Mouse (Mus musculus) hindbrain, embryonic 12.5 days (tissue): Measurements from ENCODE around the gene Rac3. TPM values are rescaled to one million over a fixed set of nuclear protein-coding genes. Genes with fewer than 3 reads are reported as not detected.
A peak's percentile ranks its signal among the peaks of the same experiment; 100 is the strongest.
"Not testable (repeated sequence)": the region's sequence is repeated elsewhere in the genome, so short reads cannot be mapped to it uniquely, and the experiment has no call there.

Experiments used
- ATAC-seq: fragments of 200-750 bp; cut with Nextera tagmentation; 2 replicates; pipeline ENCODE4 v1.8.0; 2017; ENCODE audit warnings: moderate TSS enrichment; ENCODE audit not compliant: low FRiP score
- H3K27ac ChIP-seq: fragments of 300-500 bp; sonication (generic); 2 replicates; pipeline ENCODE4 v1.5.1; 2016; ENCODE audit warnings: mild to moderate bottlenecking
- H3K27me3 ChIP-seq: fragments of 300-500 bp; sonication (generic); 2 replicates; pipeline ENCODE4 v1.6.1; 2016; ENCODE audit warnings: mild to moderate bottlenecking
- H3K36me3 ChIP-seq: fragments of 300-500 bp; sonication (generic); 2 replicates; pipeline ENCODE4 v1.6.1; 2016; ENCODE audit warnings: mild to moderate bottlenecking
- H3K4me1 ChIP-seq: fragments of 300-500 bp; sonication (generic); 2 replicates; pipeline ENCODE4 v1.6.1; 2016
- H3K4me2 ChIP-seq: fragments of 300-500 bp; sonication (generic); replicated peaks from 2 replicates; pipeline ENCODE4 v1.6.1; 2016; ENCODE audit warnings: mild to moderate bottlenecking
- H3K4me3 ChIP-seq: fragments of 300-500 bp; sonication (generic); 2 replicates; pipeline ENCODE4 v1.5.1; 2016; ENCODE audit warnings: mild to moderate bottlenecking
- H3K9ac ChIP-seq: fragments of 300-500 bp; sonication (generic); 2 replicates; pipeline ENCODE4 v1.6.1; 2016; ENCODE audit warnings: mild to moderate bottlenecking, moderate library complexity
- H3K9me3 ChIP-seq: fragments of 300-500 bp; sonication (generic); replicated peaks from 2 replicates; pipeline ENCODE4 v1.6.1; 2016; ENCODE audit warnings: mild to moderate bottlenecking
- WGBS: fragments of 180-500 bp; shearing (Covaris S2); methylation state at CpG from one replicate; pipeline ENCODE4 v1.1.7; 2016; 5-methylcytosine and 5-hydroxymethylcytosine counted together
- polyA plus RNA-seq: library from polyadenylated mRNA; unstranded; fragments of >200 nt; fragmentation: Nextera tagmentation; extraction: Ambion mirVana; gene quantifications from 2 replicates; pipeline ENCODE4 v1.2.1, GENCODE M21; 2016

Rac3 gene
- polyA plus RNA-seq, 1 experiment from 2014 or later = 99.9 TPM

DNA sequence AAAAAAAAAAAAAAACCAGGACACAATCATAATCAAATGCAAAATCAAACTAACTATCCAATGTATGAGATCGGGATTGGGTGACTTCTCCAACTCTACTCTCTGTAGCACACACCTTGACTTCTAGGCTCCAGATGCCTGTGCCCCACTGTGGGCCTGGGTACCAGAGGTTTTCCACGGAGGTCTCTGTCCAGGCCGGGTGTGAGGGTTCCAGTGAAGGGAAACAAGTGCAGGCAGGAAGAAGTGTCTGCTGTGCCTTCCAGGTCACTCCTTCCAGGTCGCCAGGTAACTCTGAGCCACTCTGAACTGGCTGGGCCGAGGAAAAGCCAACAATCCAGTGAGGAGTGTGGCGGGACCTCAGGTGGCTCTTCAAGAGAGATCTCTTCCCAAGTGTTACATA lies 15.2 kb downstream of the Rac3 start:
- no peak for ATAC-seq
- no peaks in the 10 kb centered on the region for H3K9me3 ChIP-seq
- H3K4me1 ChIP-seq = no peaks in the 10 kb centered on the region
- 75% methylated on average over 6 of the region's 6 CpGs for WGBS
- H3K27ac ChIP-seq = no peak overlapping the region
- no peak overlapping the region for H3K4me2 ChIP-seq
- peaks cover 5% of the 10 kb centered on the region for H3K27me3 ChIP-seq
- no peaks in the 10 kb centered on the region for H3K36me3 ChIP-seq
- H3K9ac ChIP-seq = no peak overlapping the region
- H3K4me3 ChIP-seq = no peak overlapping the region

GRCm38 (mm10) chr11:120740981-120741380 lies 19.7 kb downstream of the Rac3 start:
- Histone ChIP-seq H3K4me1 (no peaks in the 10 kb centered on the region), H3K4me2 (no peak overlapping the region), H3K4me3 (no peak overlapping the region), H3K27ac (no peak overlapping the region), H3K9me3 (no peaks in the 10 kb centered on the region), H3K36me3 (no peaks in the 10 kb centered on the region), H3K27me3 (0 out of 2 replicates have a peak, but pooled peaks cover 3% of the 10 kb centered on the region), H3K9ac (no peak overlapping the region)
- 90% methylated on average over 5 of the region's 5 CpGs for WGBS
- no peak for ATAC-seq

- no peak overlapping the region for H3K4me3 ChIP-seq
- H3K9me3 ChIP-seq = no peaks in the 10 kb centered on the region
- H3K4me2 ChIP-seq = no peak overlapping the region
- H3K27me3 ChIP-seq = 0 out of 2 replicates have a peak, but pooled peaks cover 3% of the 10 kb centered on the region
- ATAC-seq = no peak
- WGBS = 81% methylated on average over 7 of the region's 7 CpGs
- H3K27ac ChIP-seq = no peak overlapping the region
- H3K36me3 ChIP-seq = no peaks in the 10 kb centered on the region
- H3K9ac ChIP-seq = no peak overlapping the region
- H3K4me1 ChIP-seq = no peaks in the 10 kb centered on the region
Observed at GRCm38 (mm10) chr11:120744121-120744701, 22.9 kb downstream of the Rac3 start.

- no peak for ATAC-seq
- H3K36me3 ChIP-seq = no peaks in the 10 kb centered on the region
- H3K9me3 ChIP-seq = no peaks in the 10 kb centered on the region
- 84% methylated on average over 4 of the region's 4 CpGs for WGBS
- no peaks in the 10 kb centered on the region for H3K4me1 ChIP-seq
- no peak overlapping the region for H3K9ac ChIP-seq
- H3K27me3 ChIP-seq = 0 out of 2 replicates have a peak, but pooled peaks cover 3% of the 10 kb centered on the region
- no peak overlapping the region for H3K27ac ChIP-seq
- no peak overlapping the region for H3K4me2 ChIP-seq
- no peak overlapping the region for H3K4me3 ChIP-seq
Observed at GRCm38 (mm10) chr11:120747974-120748373, 26.7 kb downstream of the Rac3 start.

- H3K9me3 ChIP-seq = no peaks in the 10 kb centered on the region
- H3K9ac ChIP-seq = no peak overlapping the region
- H3K4me2 ChIP-seq = no peak overlapping the region
- 0 out of 2 replicates have a peak, but pooled peaks cover 3% of the 10 kb centered on the region for H3K27me3 ChIP-seq
- H3K4me1 ChIP-seq = no peaks in the 10 kb centered on the region
- 64% methylated on average over 8 of the region's 8 CpGs for WGBS
- no peak for ATAC-seq
- H3K36me3 ChIP-seq = no peaks in the 10 kb centered on the region
- H3K27ac ChIP-seq = no peak overlapping the region
- H3K4me3 ChIP-seq = no peak overlapping the region
Observed at GRCm38 (mm10) chr11:120749430-120749829, 28.2 kb downstream of the Rac3 start.

GRCm38 (mm10) chr11:120751606-120752005 lies 30.3 kb downstream of the Rac3 start:
- WGBS = 81% methylated on average over 4 of the region's 4 CpGs
- ATAC-seq = no peak
- Histone ChIP-seq H3K4me2 (no peak overlapping the region), H3K4me3 (no peak overlapping the region), H3K9me3 (no peaks in the 10 kb centered on the region), H3K4me1 (no peaks in the 10 kb centered on the region), H3K9ac (no peak overlapping the region), H3K36me3 (no peaks in the 10 kb centered on the region), H3K27me3 (no peaks in the 10 kb centered on the region), H3K27ac (no peak overlapping the region)

DNA sequence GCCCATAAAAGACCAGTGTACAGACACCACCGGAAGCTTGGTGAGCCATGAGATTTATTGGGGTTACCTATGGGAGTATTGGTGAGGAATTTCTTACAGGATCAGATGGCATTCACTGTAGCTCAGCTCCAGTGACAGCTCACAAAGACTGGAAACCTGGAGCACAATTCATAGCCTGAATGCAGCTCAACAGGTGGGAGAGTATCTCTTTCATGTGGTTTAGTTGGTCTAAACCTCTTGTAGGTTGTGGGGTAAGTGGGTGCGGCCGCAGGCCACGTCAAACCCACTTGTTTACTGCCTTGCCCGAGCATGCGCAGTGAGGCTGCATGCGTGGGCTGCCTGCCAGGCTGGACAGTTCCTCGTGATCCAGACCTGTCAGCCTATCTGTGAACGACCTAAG lies 39.0 kb downstream of the Rac3 start:
- peaks cover 21% of the 10 kb centered on the region for H3K9me3 ChIP-seq
- ATAC-seq = no peak
- no peaks in the 10 kb centered on the region for H3K4me1 ChIP-seq
- 91% methylated on average over 9 of the region's 9 CpGs for WGBS
- no peak overlapping the region for H3K27ac ChIP-seq
- no peaks in the 10 kb centered on the region for H3K36me3 ChIP-seq
- no peak overlapping the region for H3K9ac ChIP-seq
- peaks cover 17% of the 10 kb centered on the region for H3K27me3 ChIP-seq
- H3K4me2 ChIP-seq = no peak overlapping the region
- H3K4me3 ChIP-seq = no peak overlapping the region

GRCm38 (mm10) chr11:120761811-120762671 lies 40.8 kb downstream of the Rac3 start:
- Histone ChIP-seq H3K9ac (0 out of 2 replicates have a peak overlapping the region, but pooled peaks have one; percentile 23), H3K27ac (no peak overlapping the region), H3K4me2 (no peak overlapping the region), H3K9me3 (peaks cover 19% of the 10 kb centered on the region), H3K4me1 (no peaks in the 10 kb centered on the region), H3K4me3 (no peak overlapping the region), H3K27me3 (peaks cover 17% of the 10 kb centered on the region), H3K36me3 (no peaks in the 10 kb centered on the region)
- ATAC-seq = no peak
- 73% methylated on average over 14 of the region's 14 CpGs for WGBS

- peaks cover 17% of the 10 kb centered on the region for H3K27me3 ChIP-seq
- not testable (repeated sequence) for ATAC-seq, H3K4me1 ChIP-seq, H3K4me3 ChIP-seq, H3K4me2 ChIP-seq, H3K36me3 ChIP-seq, H3K27ac ChIP-seq
- peaks cover 18% of the 10 kb centered on the region for H3K9me3 ChIP-seq
- 25% methylated on average over 14 of the region's 14 CpGs for WGBS
- H3K9ac ChIP-seq = 0 out of 2 replicates have a peak within 1 kb of the TSS, but pooled peaks have one; percentile 23
Observed at GRCm38 (mm10) chr11:120762672-120763041, 41.4 kb downstream of the Rac3 start, which contains the start of gene Hmga1b. Hmga1b (plus strand) TSS chr11:120762794.

DNA sequence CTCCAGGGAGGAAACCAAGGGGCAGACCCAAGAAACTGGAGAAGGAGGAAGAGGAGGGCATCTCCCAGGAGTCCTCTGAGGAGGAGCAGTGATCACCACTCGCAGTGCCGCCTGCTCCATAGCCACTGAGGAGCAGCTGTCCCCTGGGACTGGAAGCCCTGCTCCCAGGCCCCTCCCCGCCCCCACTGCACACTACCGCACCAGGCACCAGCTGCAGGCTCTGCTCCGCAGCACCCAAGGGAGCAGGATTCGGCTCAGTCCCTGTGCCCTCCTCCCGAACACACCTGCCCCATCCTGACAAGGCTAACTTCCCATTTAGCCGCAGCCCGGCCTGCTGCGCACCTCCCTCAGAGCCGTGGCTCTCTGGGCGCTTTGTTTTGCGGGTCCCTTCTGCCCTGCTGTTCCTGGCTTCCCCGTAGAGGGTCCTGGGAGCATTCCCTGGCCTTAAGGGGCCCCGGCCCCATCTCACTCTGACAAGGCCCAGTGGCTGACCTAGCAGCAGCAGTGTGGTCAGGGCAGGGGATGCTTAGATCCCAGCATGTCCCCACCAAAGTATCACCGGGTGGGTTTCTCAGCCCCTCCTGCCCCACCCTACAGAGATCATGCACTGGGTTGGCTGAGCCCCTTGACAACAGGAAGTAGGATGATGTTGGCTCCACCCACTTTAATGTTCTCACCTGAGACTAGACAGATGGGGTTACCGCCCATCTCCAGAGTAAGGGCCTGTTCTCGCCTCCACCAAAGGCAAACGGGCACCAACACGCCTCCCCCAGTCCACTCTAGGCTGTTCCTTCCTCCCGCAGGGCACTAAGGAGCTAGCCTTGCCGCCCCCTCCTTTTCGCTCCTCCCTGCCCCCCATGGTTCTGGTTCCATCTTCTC lies 42.1 kb downstream of the Rac3 start:
- Histone ChIP-seq H3K27me3 (peaks cover 17% of the 10 kb centered on the region), H3K9me3 (peaks cover 10% of the 10 kb centered on the region)
- H3K9ac ChIP-seq, H3K36me3 ChIP-seq, H3K4me3 ChIP-seq, H3K4me1 ChIP-seq, H3K4me2 ChIP-seq, H3K27ac ChIP-seq: not testable (repeated sequence)
- WGBS = 3% methylated on average over 9 of the region's 23 CpGs
- peak; percentile 52; the same call in 1 of the 2 replicates for ATAC-seq

DNA sequence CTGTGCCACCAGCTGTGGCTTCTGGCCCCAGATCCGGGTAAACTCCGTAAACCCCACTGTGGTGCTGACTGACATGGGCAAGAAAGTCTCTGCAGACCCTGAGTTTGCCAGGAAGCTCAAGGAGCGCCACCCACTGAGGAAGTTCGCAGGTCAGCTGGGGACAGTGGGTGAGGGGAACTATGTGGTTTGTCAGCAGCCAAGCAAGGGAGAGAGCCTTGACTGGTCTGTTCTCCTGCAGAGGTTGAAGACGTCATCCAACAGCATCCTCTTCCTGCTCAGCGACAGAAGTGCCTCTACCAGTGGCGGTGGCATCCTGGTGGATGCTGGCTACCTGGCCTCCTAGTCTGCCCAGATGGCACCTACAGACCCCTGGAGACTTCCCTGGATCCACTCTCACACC lies 45.8 kb downstream of the Rac3 start:
- not testable (repeated sequence) for H3K36me3 ChIP-seq, H3K9me3 ChIP-seq, H3K27ac ChIP-seq, H3K4me2 ChIP-seq, H3K9ac ChIP-seq, H3K4me3 ChIP-seq, ATAC-seq, H3K4me1 ChIP-seq
- H3K27me3 ChIP-seq = peaks cover 11% of the 10 kb centered on the region
- WGBS = 71% methylated on average over 4 of the region's 7 CpGs

DNA sequence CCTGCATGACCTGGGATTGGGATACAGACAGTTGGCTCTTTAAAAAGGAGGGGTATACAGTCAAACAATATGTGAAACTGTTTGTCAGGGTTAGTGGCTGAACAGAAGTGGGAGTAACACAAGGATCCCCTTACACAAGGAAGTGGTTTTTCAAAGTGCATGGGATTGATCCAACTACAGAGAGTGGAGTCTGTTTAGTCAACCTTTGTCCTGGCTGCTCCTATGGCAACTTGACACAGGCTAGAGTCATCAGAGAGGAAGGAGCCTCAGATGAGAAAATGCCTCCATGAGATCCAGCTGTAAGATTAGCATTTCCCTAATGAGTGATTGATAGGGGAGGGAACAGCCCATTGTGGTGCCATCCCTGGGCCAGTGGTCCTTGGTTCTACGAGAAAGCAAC lies 46.9 kb downstream of the Rac3 start:
- no peak overlapping the region for H3K9ac ChIP-seq
- H3K4me2 ChIP-seq = no peak overlapping the region
- H3K4me3 ChIP-seq = no peak overlapping the region
- no peaks in the 10 kb centered on the region for H3K9me3 ChIP-seq
- WGBS = 80% methylated on average over 1 of the region's 1 CpGs
- H3K4me1 ChIP-seq = no peaks in the 10 kb centered on the region
- no peak overlapping the region for H3K27ac ChIP-seq
- H3K36me3 ChIP-seq = no peaks in the 10 kb centered on the region
- H3K27me3 ChIP-seq = peaks cover 4% of the 10 kb centered on the region
- no peak for ATAC-seq
